Mouse (Mus musculus): ENCODE measurements around the gene 4921517D22Rik. TPM values are rescaled to one million over a fixed set of nuclear protein-coding genes. Genes with fewer than 3 reads are reported as not detected.
"Not testable (repeated sequence)": the region's sequence is repeated elsewhere in the genome, so short reads cannot be mapped to it uniquely, and the experiment has no call there.

4921517D22Rik gene
- polyA plus RNA-seq, 1 experiment from 2014 or later = not detected

- Histone ChIP-seq H3K27ac (ENCODE audit: low read length) (no peak overlapping the region), H3K9me3 (replicated peaks; ENCODE audit: control insufficient read depth, low read length) (no peaks in the 10 kb centered on the region), H3K4me1 (ENCODE audit: control insufficient read depth, low read depth, low read length) (no peaks in the 10 kb centered on the region), H3K4me2 (ENCODE audit: low read depth, low read length) (no peak overlapping the region), H3K9ac (ENCODE audit: low read depth, low read length) (no peak overlapping the region), H3K27me3 (ENCODE audit: control insufficient read depth, insufficient read depth, low read depth, low read length) (peaks cover 18% of the 10 kb centered on the region), H3K36me3 (ENCODE audit: control insufficient read depth, insufficient read depth) (no peaks in the 10 kb centered on the region), H3K4me3 (ENCODE audit: low read depth, low read length) (no peak overlapping the region)
- WGBS (ENCODE audit: insufficient replicate concordance) = 13% methylated on average over 12 of the region's 12 CpGs
- ATAC-seq (ENCODE audit: low read depth) = no peak
Measured at GRCm38 (mm10) chr13:59704562-59704961, 10.7 kb upstream of the 4921517D22Rik start.

DNA sequence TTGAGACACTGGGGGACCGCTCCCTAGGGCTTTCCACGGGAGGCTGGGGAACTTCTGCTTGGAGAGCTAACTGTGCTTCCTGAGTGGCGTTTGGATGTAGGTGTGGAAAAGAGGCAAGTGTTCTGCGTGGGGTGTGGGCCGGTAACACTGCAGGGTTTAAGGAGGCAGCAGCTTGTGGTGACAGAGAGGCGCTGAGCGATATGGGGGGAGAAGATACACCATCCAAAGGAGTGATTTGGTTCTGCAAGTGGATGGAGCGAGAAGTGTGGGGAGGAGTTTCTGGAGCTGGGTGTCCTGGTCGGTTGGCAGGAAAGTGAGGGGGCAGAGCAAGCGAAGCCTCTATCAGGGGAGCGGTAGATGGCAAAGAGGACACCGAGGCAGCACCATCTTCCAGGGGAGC lies 9.6 kb upstream of the 4921517D22Rik start:
- no peaks in the 10 kb centered on the region for H3K36me3 ChIP-seq (ENCODE audit: control insufficient read depth, insufficient read depth)
- no peaks in the 10 kb centered on the region for H3K4me1 ChIP-seq (ENCODE audit: control insufficient read depth, low read depth, low read length)
- no peak overlapping the region for H3K27ac ChIP-seq (ENCODE audit: low read length)
- no peak overlapping the region for H3K4me2 ChIP-seq (ENCODE audit: low read depth, low read length)
- no peak for ATAC-seq (ENCODE audit: low read depth)
- H3K4me3 ChIP-seq (ENCODE audit: low read depth, low read length) = no peak overlapping the region
- WGBS (ENCODE audit: insufficient replicate concordance) = 66% methylated on average over 12 of the region's 12 CpGs
- no peaks in the 10 kb centered on the region for H3K9me3 ChIP-seq (replicated peaks; ENCODE audit: control insufficient read depth, low read length)
- H3K27me3 ChIP-seq (ENCODE audit: control insufficient read depth, insufficient read depth, low read depth, low read length) = peaks cover 18% of the 10 kb centered on the region
- H3K9ac ChIP-seq (ENCODE audit: low read depth, low read length) = no peak overlapping the region

- H3K9ac ChIP-seq (ENCODE audit: low read depth, low read length); H3K4me1 ChIP-seq (ENCODE audit: control insufficient read depth, low read depth, low read length); H3K36me3 ChIP-seq (ENCODE audit: control insufficient read depth, insufficient read depth); H3K27ac ChIP-seq (ENCODE audit: low read length); H3K4me2 ChIP-seq (ENCODE audit: low read depth, low read length); ATAC-seq (ENCODE audit: low read depth); H3K9me3 ChIP-seq (replicated peaks; ENCODE audit: control insufficient read depth, low read length); H3K4me3 ChIP-seq (ENCODE audit: low read depth, low read length): not testable (repeated sequence)
- WGBS (ENCODE audit: insufficient replicate concordance) = 50% methylated on average over 1 of the region's 1 CpGs
- H3K27me3 ChIP-seq (ENCODE audit: control insufficient read depth, insufficient read depth, low read depth, low read length) = peaks cover 18% of the 10 kb centered on the region
Measured at GRCm38 (mm10) chr13:59700137-59700536, 6.2 kb upstream of the 4921517D22Rik start.

- Histone ChIP-seq H3K36me3 (ENCODE audit: control insufficient read depth, insufficient read depth) (no peaks in the 10 kb centered on the region), H3K4me3 (ENCODE audit: low read depth, low read length) (no peak overlapping the region), H3K27me3 (ENCODE audit: control insufficient read depth, insufficient read depth, low read depth, low read length) (peaks cover 9% of the 10 kb centered on the region), H3K4me2 (ENCODE audit: low read depth, low read length) (no peak overlapping the region), H3K9me3 (replicated peaks; ENCODE audit: control insufficient read depth, low read length) (no peaks in the 10 kb centered on the region), H3K27ac (ENCODE audit: low read length) (no peak overlapping the region), H3K4me1 (ENCODE audit: control insufficient read depth, low read depth, low read length) (no peaks in the 10 kb centered on the region), H3K9ac (ENCODE audit: low read depth, low read length) (no peak overlapping the region)
- 76% methylated on average over 8 of the region's 8 CpGs for WGBS (ENCODE audit: insufficient replicate concordance)
- ATAC-seq (ENCODE audit: low read depth) = no peak
Measured at GRCm38 (mm10) chr13:59699131-59699530, 5.2 kb upstream of the 4921517D22Rik start.

DNA sequence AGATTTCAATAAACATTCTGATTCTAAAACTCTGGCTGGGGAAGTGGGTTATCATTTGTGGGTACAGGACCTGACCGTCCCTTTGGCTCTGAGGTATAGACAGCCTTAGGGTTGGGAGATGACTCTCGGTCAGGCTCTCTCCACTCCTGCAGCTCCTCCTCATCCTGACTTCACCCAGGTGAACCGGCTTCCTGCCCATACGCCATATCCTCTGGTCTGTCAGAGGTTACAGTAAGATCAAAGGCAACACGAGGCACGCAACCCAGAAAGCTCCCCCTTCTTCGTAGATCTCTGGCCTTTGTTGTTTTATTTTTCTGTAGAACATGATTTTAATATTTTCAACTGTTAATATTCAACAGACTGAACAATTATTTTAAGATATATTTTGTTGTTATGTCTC lies 1.9 kb upstream of the 4921517D22Rik start:
- Histone ChIP-seq H3K4me2 (ENCODE audit: low read depth, low read length) (no peak overlapping the region), H3K27me3 (ENCODE audit: control insufficient read depth, insufficient read depth, low read depth, low read length) (no peaks in the 10 kb centered on the region; the same call in 1 of the 2 replicates), H3K27ac (ENCODE audit: low read length) (no peak overlapping the region), H3K4me3 (ENCODE audit: low read depth, low read length) (no peak overlapping the region), H3K9me3 (replicated peaks; ENCODE audit: control insufficient read depth, low read length) (no peaks in the 10 kb centered on the region), H3K4me1 (ENCODE audit: control insufficient read depth, low read depth, low read length) (no peaks in the 10 kb centered on the region), H3K36me3 (ENCODE audit: control insufficient read depth, insufficient read depth) (no peaks in the 10 kb centered on the region), H3K9ac (ENCODE audit: low read depth, low read length) (no peak overlapping the region)
- no peak for ATAC-seq (ENCODE audit: low read depth)
- 72% methylated on average over 7 of the region's 7 CpGs for WGBS (ENCODE audit: insufficient replicate concordance)

GRCm38 (mm10) chr13:59691478-59691877 lies 2.4 kb downstream of the 4921517D22Rik start:
- H3K4me2 ChIP-seq (ENCODE audit: low read depth, low read length) = no peak overlapping the region
- no peaks in the 10 kb centered on the region for H3K36me3 ChIP-seq (ENCODE audit: control insufficient read depth, insufficient read depth)
- H3K4me3 ChIP-seq (ENCODE audit: low read depth, low read length) = no peak overlapping the region
- H3K4me1 ChIP-seq (ENCODE audit: control insufficient read depth, low read depth, low read length) = no peaks in the 10 kb centered on the region
- no peak overlapping the region for H3K27ac ChIP-seq (ENCODE audit: low read length)
- H3K27me3 ChIP-seq (ENCODE audit: control insufficient read depth, insufficient read depth, low read depth, low read length) = no peaks in the 10 kb centered on the region
- no peak overlapping the region for H3K9ac ChIP-seq (ENCODE audit: low read depth, low read length)
- 66% methylated on average over 10 of the region's 10 CpGs for WGBS (ENCODE audit: insufficient replicate concordance)
- H3K9me3 ChIP-seq (replicated peaks; ENCODE audit: control insufficient read depth, low read length) = no peaks in the 10 kb centered on the region
- no peak for ATAC-seq (ENCODE audit: low read depth)

DNA sequence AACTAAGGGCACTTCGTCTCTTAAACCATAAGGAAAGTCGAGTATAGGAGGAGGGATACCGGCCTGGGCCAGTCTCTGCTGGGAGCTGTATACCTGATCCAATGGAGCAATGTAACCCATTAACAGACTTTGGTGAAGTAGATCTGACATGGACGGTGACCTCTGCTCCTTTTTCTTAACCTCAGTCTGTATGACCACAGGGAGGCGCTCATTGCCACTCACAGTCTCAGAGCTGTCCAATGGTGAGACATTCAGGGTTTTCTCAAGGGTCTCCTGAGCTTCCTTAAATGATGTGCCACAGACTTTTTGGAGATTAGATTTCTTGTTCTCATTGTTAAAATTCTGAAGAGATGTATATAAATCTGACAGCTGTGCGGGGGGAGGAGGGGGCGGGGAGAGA lies 3.3 kb downstream of the 4921517D22Rik start:
- 73% methylated on average over 7 of the region's 7 CpGs for WGBS (ENCODE audit: insufficient replicate concordance)
- H3K4me2 ChIP-seq (ENCODE audit: low read depth, low read length) = no peak overlapping the region
- no peak for ATAC-seq (ENCODE audit: low read depth)

DNA sequence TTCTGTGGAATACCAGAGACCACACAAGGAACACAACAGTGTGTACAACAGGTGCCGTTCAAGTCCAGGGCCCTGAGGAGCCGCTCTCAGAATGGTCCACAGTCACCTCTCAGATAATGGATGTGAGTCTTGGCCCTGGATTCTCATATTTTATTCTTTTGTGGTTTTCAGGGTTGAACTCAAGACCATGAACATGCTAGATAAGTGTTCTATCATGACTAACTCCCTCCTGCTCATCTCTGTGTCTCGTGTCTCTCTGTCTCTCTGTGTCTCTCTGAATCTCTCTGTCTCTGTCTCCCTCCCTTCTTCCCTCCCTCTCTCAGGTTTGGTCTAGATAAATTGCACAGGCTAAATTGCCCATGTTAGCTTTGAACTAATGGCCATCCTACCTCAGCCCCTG lies 4.1 kb downstream of the 4921517D22Rik start:
- no peak overlapping the region for H3K4me2 ChIP-seq (ENCODE audit: low read depth, low read length)
- H3K9me3 ChIP-seq (replicated peaks; ENCODE audit: control insufficient read depth, low read length) = no peaks in the 10 kb centered on the region
- no peak overlapping the region for H3K4me3 ChIP-seq (ENCODE audit: low read depth, low read length)
- no peaks in the 10 kb centered on the region for H3K4me1 ChIP-seq (ENCODE audit: control insufficient read depth, low read depth, low read length)
- WGBS (ENCODE audit: insufficient replicate concordance) = 57% methylated on average over 3 of the region's 3 CpGs
- no peak for ATAC-seq (ENCODE audit: low read depth)
- no peak overlapping the region for H3K9ac ChIP-seq (ENCODE audit: low read depth, low read length)
- H3K27ac ChIP-seq (ENCODE audit: low read length) = no peak overlapping the region
- H3K36me3 ChIP-seq (ENCODE audit: control insufficient read depth, insufficient read depth) = no peaks in the 10 kb centered on the region
- no peaks in the 10 kb centered on the region for H3K27me3 ChIP-seq (ENCODE audit: control insufficient read depth, insufficient read depth, low read depth, low read length)

More for the DNA sequence above, 3.3 kb downstream of the 4921517D22Rik start:
- no peak overlapping the region for H3K27ac ChIP-seq (ENCODE audit: low read length)
- no peak overlapping the region for H3K4me3 ChIP-seq (ENCODE audit: low read depth, low read length)
- H3K27me3 ChIP-seq (ENCODE audit: control insufficient read depth, insufficient read depth, low read depth, low read length) = no peaks in the 10 kb centered on the region
- no peak overlapping the region for H3K9ac ChIP-seq (ENCODE audit: low read depth, low read length)
- no peaks in the 10 kb centered on the region for H3K36me3 ChIP-seq (ENCODE audit: control insufficient read depth, insufficient read depth)
- no peaks in the 10 kb centered on the region for H3K9me3 ChIP-seq (replicated peaks; ENCODE audit: control insufficient read depth, low read length)
- no peaks in the 10 kb centered on the region for H3K4me1 ChIP-seq (ENCODE audit: control insufficient read depth, low read depth, low read length)

DNA sequence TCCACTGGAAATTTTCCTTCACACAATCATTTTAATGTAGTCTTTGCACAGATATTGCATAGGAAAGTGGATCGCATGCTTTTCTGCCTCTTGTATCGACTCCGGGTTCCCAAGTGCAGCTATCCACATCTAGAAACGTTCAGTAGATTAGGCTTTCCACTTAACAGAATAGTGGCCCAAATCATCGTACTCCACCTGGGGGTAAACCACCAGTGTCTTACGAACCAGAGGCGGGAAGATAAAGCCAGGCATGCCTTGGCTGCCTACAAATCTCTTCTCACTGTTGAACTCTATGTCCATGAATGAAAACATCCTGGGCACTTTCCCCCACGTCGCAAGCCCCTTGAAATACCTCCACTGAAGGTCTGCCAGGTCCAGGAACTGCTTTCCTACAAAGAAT lies 4.6 kb downstream of the 4921517D22Rik start:
- no peak overlapping the region for H3K27ac ChIP-seq (ENCODE audit: low read length)
- no peaks in the 10 kb centered on the region for H3K27me3 ChIP-seq (ENCODE audit: control insufficient read depth, insufficient read depth, low read depth, low read length)
- H3K9me3 ChIP-seq (replicated peaks; ENCODE audit: control insufficient read depth, low read length) = no peaks in the 10 kb centered on the region
- WGBS (ENCODE audit: insufficient replicate concordance) = 57% methylated on average over 9 of the region's 9 CpGs
- no peak for ATAC-seq (ENCODE audit: low read depth)
- H3K4me2 ChIP-seq (ENCODE audit: low read depth, low read length) = no peak overlapping the region
- no peak overlapping the region for H3K4me3 ChIP-seq (ENCODE audit: low read depth, low read length)
- no peak overlapping the region for H3K9ac ChIP-seq (ENCODE audit: low read depth, low read length)
- no peaks in the 10 kb centered on the region for H3K4me1 ChIP-seq (ENCODE audit: control insufficient read depth, low read depth, low read length)
- no peaks in the 10 kb centered on the region for H3K36me3 ChIP-seq (ENCODE audit: control insufficient read depth, insufficient read depth)
